Mouse (Mus musculus) cerebellum, adult 2 months (tissue): ENCODE data around the gene Kat2b.

Experiments
- CTCF ChIP-seq: fragments of 200-500 bp; IDR thresholded peaks from 2 replicates; pipeline ENCODE4 v1.5.1; 2011; ENCODE audit warnings: low read depth, mild to moderate bottlenecking, control low read depth, low read length, moderate library complexity, borderline replicate concordance; ENCODE audit not compliant: insufficient read depth
- POLR2A ChIP-seq: fragments of 200-500 bp; IDR thresholded peaks from 2 replicates; pipeline ENCODE4 v1.6.1; 2011; ENCODE audit warnings: low read length, control low read depth, borderline replicate concordance; ENCODE audit not compliant: insufficient read depth

DNA sequence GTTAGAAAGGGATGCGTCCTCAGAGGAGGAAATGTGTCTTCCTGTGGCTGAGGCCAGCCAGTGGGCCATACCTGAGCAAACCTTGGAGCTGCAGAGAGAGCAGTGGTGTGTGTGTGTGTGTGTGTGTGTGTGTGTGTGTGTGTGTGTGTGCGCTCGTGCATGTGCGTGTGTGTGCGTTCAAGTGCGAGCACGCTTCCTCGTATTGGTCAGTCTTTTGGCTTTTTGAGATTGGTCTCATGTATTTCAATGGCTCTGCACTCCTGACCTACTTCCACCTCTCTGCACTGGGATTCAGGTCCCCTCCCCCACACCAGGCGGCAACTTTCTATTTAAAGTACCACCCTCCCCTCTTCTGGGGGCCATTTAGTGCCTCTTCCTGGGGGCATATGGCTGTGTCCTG, 12.1 kb downstream of the Kat2b start:
- peak; percentile 20; the same call in 1 of the 2 replicates for TF ChIP-seq POLR2A
- no peak for TF ChIP-seq CTCF
